Comparison of ENCODE assay signal across 8 mouse cellular contexts in the genomic region with DNA sequence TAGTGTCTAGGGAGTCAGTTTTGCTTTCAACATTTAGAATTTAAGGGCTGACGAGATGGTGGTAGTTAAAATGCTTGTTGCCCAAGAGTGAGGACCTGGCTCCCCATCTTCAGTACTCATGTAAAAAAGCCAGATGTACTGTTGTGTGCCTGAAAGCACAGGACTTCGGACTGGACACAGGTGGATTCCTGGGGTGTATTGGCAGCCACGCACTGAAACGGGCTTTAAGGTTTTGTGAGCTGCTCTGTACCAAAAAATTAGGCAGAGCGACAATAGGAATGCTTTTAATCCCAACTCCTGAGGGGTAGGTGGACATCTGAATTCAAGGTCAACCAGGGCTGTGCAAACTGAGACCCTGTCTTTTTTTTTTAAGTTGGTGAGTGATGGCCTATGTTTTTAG. TPM values are rescaled to one million over a fixed set of nuclear protein-coding genes. Genes with fewer than 3 reads are reported as not detected.
A peak's percentile ranks its signal among the peaks of the same experiment; 100 is the strongest.
DNase-seq lines count a peak whose midpoint lies in the region; ATAC-seq and TF ChIP-seq lines count a peak whose summit lies in the region.

No protein-coding gene starts in this region.

- peak; percentile 31 for DNase-seq in cerebellum, adult 9-10 months
- DNase-seq in cerebellum, adult 8-10 months = no peak
- DNase-seq in midbrain, embryonic 10.5 days (ENCODE audit: low spot score) = no peak
- DNase-seq in midbrain, embryonic 11.5 days (ENCODE audit: low spot score, missing footprints) = no peak
- no peak for DNase-seq in stomach, postnatal 0 days (ENCODE audit: low spot score)
- DNase-seq in layer of hippocampus, postnatal 36 days = no peak
- no peak for DNase-seq in thymus, adult 18-20 months

- no peaks in the 10 kb centered on the region for H3K9me3 ChIP-seq in midbrain, embryonic 10.5 days (replicated peaks)
- no peaks in the 10 kb centered on the region for H3K9me3 ChIP-seq in midbrain, embryonic 11.5 days (ENCODE audit: control insufficient read depth, low read length)
- H3K9me3 ChIP-seq in limb, embryonic 12.5 days = no peaks in the 10 kb centered on the region
- H3K9me3 ChIP-seq in stomach, postnatal 0 days (ENCODE audit: control insufficient read depth, low read length) = no peaks in the 10 kb centered on the region

- H3K27me3 ChIP-seq in midbrain, embryonic 10.5 days (ENCODE audit: low read depth, poor library complexity, severe bottlenecking) = no peaks in the 10 kb centered on the region
- H3K27me3 ChIP-seq in midbrain, embryonic 11.5 days (ENCODE audit: control insufficient read depth, insufficient read depth, low read length) = no peaks in the 10 kb centered on the region
- H3K27me3 ChIP-seq in limb, embryonic 12.5 days = no peaks in the 10 kb centered on the region
- H3K27me3 ChIP-seq in stomach, postnatal 0 days (ENCODE audit: control insufficient read depth, insufficient read depth, low read length) = no peaks in the 10 kb centered on the region

- H3K4me3 ChIP-seq in midbrain, embryonic 10.5 days = peak overlapping the region; percentile 93
- no peak overlapping the region for H3K4me3 ChIP-seq in midbrain, embryonic 11.5 days (ENCODE audit: low read depth, low read length)
- peak overlapping the region; percentile 86 for H3K4me3 ChIP-seq in limb, embryonic 12.5 days (replicated peaks)
- H3K4me3 ChIP-seq in stomach, postnatal 0 days (ENCODE audit: low read depth, low read length) = 0 out of 2 replicates have a peak overlapping the region, but pooled peaks have one; percentile 100

- TF ChIP-seq CTCF in stomach, postnatal 0 days (IDR thresholded peaks at IDR 0.05; ENCODE audit: low read depth) = no peak

- no peak overlapping the region for H3K27ac ChIP-seq in midbrain, embryonic 10.5 days (replicated peaks)
- H3K27ac ChIP-seq in midbrain, embryonic 11.5 days (ENCODE audit: low read depth, low read length) = no peak overlapping the region
- no peak overlapping the region for H3K27ac ChIP-seq in limb, embryonic 12.5 days
- no peak overlapping the region for H3K27ac ChIP-seq in stomach, postnatal 0 days (replicated peaks)

- H3K9ac ChIP-seq in midbrain, embryonic 11.5 days (ENCODE audit: low read length) = no peak overlapping the region
- H3K9ac ChIP-seq in limb, embryonic 12.5 days (replicated peaks) = peak overlapping the region; percentile 96; the same call in 1 of the 2 replicates
- peak overlapping the region; percentile 99 for H3K9ac ChIP-seq in stomach, postnatal 0 days (ENCODE audit: low read length)

- peaks cover 18% of the 10 kb centered on the region for H3K36me3 ChIP-seq in midbrain, embryonic 10.5 days
- H3K36me3 ChIP-seq in midbrain, embryonic 11.5 days (ENCODE audit: control insufficient read depth, insufficient read depth, low read length) = no peaks in the 10 kb centered on the region
- peaks cover 16% of the 10 kb centered on the region for H3K36me3 ChIP-seq in limb, embryonic 12.5 days
- no peaks in the 10 kb centered on the region for H3K36me3 ChIP-seq in stomach, postnatal 0 days (ENCODE audit: control insufficient read depth, insufficient read depth, low read length)

- peaks cover 37% of the 10 kb centered on the region for H3K4me1 ChIP-seq in midbrain, embryonic 10.5 days
- H3K4me1 ChIP-seq in midbrain, embryonic 11.5 days (ENCODE audit: control insufficient read depth, insufficient read depth, low read length) = peaks cover 23% of the 10 kb centered on the region
- H3K4me1 ChIP-seq in limb, embryonic 12.5 days (replicated peaks) = peaks cover 28% of the 10 kb centered on the region
- peaks cover 5% of the 10 kb centered on the region; the same call in 1 of the 2 replicates for H3K4me1 ChIP-seq in stomach, postnatal 0 days (replicated peaks; ENCODE audit: control insufficient read depth, insufficient read depth)

- WGBS in midbrain, embryonic 10.5 days = 88% methylated on average over 5 of the region's 5 CpGs
- 89% methylated on average over 5 of the region's 5 CpGs for WGBS in midbrain, embryonic 11.5 days
- 95% methylated on average over 5 of the region's 5 CpGs for WGBS in limb, embryonic 12.5 days
- 90% methylated on average over 5 of the region's 5 CpGs for WGBS in stomach, postnatal 0 days

- H3K4me2 ChIP-seq in midbrain, embryonic 11.5 days = no peak overlapping the region
- H3K4me2 ChIP-seq in limb, embryonic 12.5 days = peak overlapping the region; percentile 96
- peak overlapping the region; percentile 99 for H3K4me2 ChIP-seq in stomach, postnatal 0 days (replicated peaks; ENCODE audit: low read depth)

- no peak for ATAC-seq in midbrain, embryonic 11.5 days (ENCODE audit: low FRiP score)
- ATAC-seq in limb, embryonic 12.5 days (ENCODE audit: insufficient number of reproducible peaks, insufficient read depth, low FRiP score, low TSS enrichment, low read depth) = no peak
- ATAC-seq in stomach, postnatal 0 days (ENCODE audit: low FRiP score, low TSS enrichment) = no peak

- TF ChIP-seq EP300 in stomach, postnatal 0 days (optimal IDR thresholded peaks at IDR 0.05) = no peak

RNA-seq across cellular contexts. Expression of gene Sugp1, which starts 1.4 kb away (rescaled TPM):
- 51.9 and 57.7 TPM in 2 replicates for polyA plus RNA-seq in midbrain, embryonic 10.5 days (2016; fragmentation: Nextera tagmentation; extraction: Ambion mirVana)
- 33.3 and 35.3 TPM in 2 replicates for polyA plus RNA-seq in midbrain, embryonic 11.5 days (2014; fragmentation: Nextera tagmentation; extraction: Ambion mirVana)
- 55.9 and 58.9 TPM in 2 replicates for polyA plus RNA-seq in limb, embryonic 12.5 days (2016; fragmentation: Nextera tagmentation; extraction: Ambion mirVana)
- 21.2 and 22.0 TPM in 2 replicates for polyA plus RNA-seq in stomach, postnatal 0 days (2015; fragmentation: Nextera tagmentation; extraction: Ambion mirVana)
- total RNA-seq in layer of hippocampus, postnatal 36 days (2021) = 10 to 100 TPM; 47.0 to 51.3 TPM

RNA-seq across cellular contexts. Expression of gene Mau2, which starts 1.5 kb away (rescaled TPM):
- 57.2 and 67.4 TPM in 2 replicates for polyA plus RNA-seq in midbrain, embryonic 10.5 days (2016; fragmentation: Nextera tagmentation; extraction: Ambion mirVana)
- 46.2 and 49.3 TPM in 2 replicates for polyA plus RNA-seq in midbrain, embryonic 11.5 days (2014; fragmentation: Nextera tagmentation; extraction: Ambion mirVana)
- 62.7 and 65.3 TPM in 2 replicates for polyA plus RNA-seq in limb, embryonic 12.5 days (2016; fragmentation: Nextera tagmentation; extraction: Ambion mirVana)
- 22.4 and 24.4 TPM in 2 replicates for polyA plus RNA-seq in stomach, postnatal 0 days (2015; fragmentation: Nextera tagmentation; extraction: Ambion mirVana)
- 10 to 100 TPM; 77.3 to 80.9 TPM for total RNA-seq in layer of hippocampus, postnatal 36 days (2021)

RNA-seq across cellular contexts. Expression of gene Tm6sf2, which starts 28.7 kb away (rescaled TPM):
- polyA plus RNA-seq in midbrain, embryonic 10.5 days (2016; fragmentation: Nextera tagmentation; extraction: Ambion mirVana) = 0.69 and 1.1 TPM in 2 replicates
- 0.95 and 1.6 TPM in 2 replicates for polyA plus RNA-seq in midbrain, embryonic 11.5 days (2014; fragmentation: Nextera tagmentation; extraction: Ambion mirVana)
- polyA plus RNA-seq in limb, embryonic 12.5 days (2016; fragmentation: Nextera tagmentation; extraction: Ambion mirVana) = 0.79 and 0.96 TPM in 2 replicates
- 1.0 and 1.5 TPM in 2 replicates for polyA plus RNA-seq in stomach, postnatal 0 days (2015; fragmentation: Nextera tagmentation; extraction: Ambion mirVana)
- total RNA-seq in layer of hippocampus, postnatal 36 days (2021) = 1 to 10 TPM; 5.0 to 8.5 TPM

RNA-seq across cellular contexts. Expression of gene Hapln4, which starts 39.3 kb away (rescaled TPM):
- polyA plus RNA-seq in midbrain, embryonic 10.5 days (2016; fragmentation: Nextera tagmentation; extraction: Ambion mirVana) = 0.06 and 0.22 TPM in 2 replicates
- polyA plus RNA-seq in midbrain, embryonic 11.5 days (2014; fragmentation: Nextera tagmentation; extraction: Ambion mirVana) = 0.04 and 0.22 TPM in 2 replicates
- not detected in 2 replicates for polyA plus RNA-seq in limb, embryonic 12.5 days (2016; fragmentation: Nextera tagmentation; extraction: Ambion mirVana)
- 0.02 and 0.10 TPM in 2 replicates for polyA plus RNA-seq in stomach, postnatal 0 days (2015; fragmentation: Nextera tagmentation; extraction: Ambion mirVana)
- total RNA-seq in layer of hippocampus, postnatal 36 days (2021) = 10 to 100 TPM; 73.7 to 91.3 TPM

RNA-seq across cellular contexts. Expression of gene Gatad2a, which starts 47.8 kb away (rescaled TPM):
- 48.0 and 48.7 TPM in 2 replicates for polyA plus RNA-seq in midbrain, embryonic 10.5 days (2016; fragmentation: Nextera tagmentation; extraction: Ambion mirVana)
- 52.7 and 65.2 TPM in 2 replicates for polyA plus RNA-seq in midbrain, embryonic 11.5 days (2014; fragmentation: Nextera tagmentation; extraction: Ambion mirVana)
- 51.3 and 68.4 TPM in 2 replicates for polyA plus RNA-seq in limb, embryonic 12.5 days (2016; fragmentation: Nextera tagmentation; extraction: Ambion mirVana)
- 32.4 and 36.4 TPM in 2 replicates for polyA plus RNA-seq in stomach, postnatal 0 days (2015; fragmentation: Nextera tagmentation; extraction: Ambion mirVana)
- 10 to 100 TPM; 31.4 to 33.4 TPM for total RNA-seq in layer of hippocampus, postnatal 36 days (2021)
